Mouse (Mus musculus) ES-E14 (cell line): ENCODE measurements at regions not wholly inside any gene's neighbourhood (a gene's known extent, or its start where the extent isn't known, plus 50 kb on each side); places are given as distances from the start of the nearest gene placed in this dataset.

ENCODE experiments used
- CHD2 ChIP-seq: IDR thresholded peaks from 2 replicates; pipeline ENCODE4 v1.6.1; 2014; ENCODE audit warnings: mild to moderate bottlenecking, low read depth, low read length, inconsistent platforms
- HCFC1 ChIP-seq: IDR thresholded peaks from 2 replicates; pipeline ENCODE4 v1.6.1; 2012; ENCODE audit warnings: low read length, inconsistent platforms, borderline replicate concordance; ENCODE audit not compliant: insufficient read depth
- MAFK ChIP-seq: IDR thresholded peaks from 2 replicates; pipeline ENCODE4 v1.6.1; 2014; ENCODE audit warnings: mild to moderate bottlenecking, low read depth, low read length, inconsistent platforms; ENCODE audit not compliant: insufficient read depth
- ZC3H11A ChIP-seq: IDR thresholded peaks from 2 replicates; pipeline ENCODE4 v1.6.1; 2012; ENCODE audit warnings: low read depth, mild to moderate bottlenecking, inconsistent platforms, low read length, borderline replicate concordance
- ZNF384 ChIP-seq: IDR thresholded peaks from 2 replicates; pipeline ENCODE4 v1.6.1; 2012; ENCODE audit warnings: low read depth, low read length, inconsistent platforms

- no peak for TF ChIP-seq ZC3H11A
- no peak for TF ChIP-seq ZNF384
- no peak for TF ChIP-seq MAFK
- no peak for TF ChIP-seq CHD2
- no peak for TF ChIP-seq HCFC1
Observed at GRCm38 (mm10) chr17:63686361-63686760, 176.5 kb upstream of the Fer start.
